Mouse (Mus musculus) cerebellum, adult (tissue): ENCODE measurements around the gene Fam131c.

ENCODE experiments used
- ATAC-seq: cut with Nextera tagmentation; 2 replicates; pipeline ENCODE4 v1.9.2; 2017; ENCODE audit warnings: mild to moderate bottlenecking, moderate library complexity, mixed read lengths; ENCODE audit not compliant: insufficient number of reproducible peaks, low FRiP score, low TSS enrichment

Fam131c gene

DNA sequence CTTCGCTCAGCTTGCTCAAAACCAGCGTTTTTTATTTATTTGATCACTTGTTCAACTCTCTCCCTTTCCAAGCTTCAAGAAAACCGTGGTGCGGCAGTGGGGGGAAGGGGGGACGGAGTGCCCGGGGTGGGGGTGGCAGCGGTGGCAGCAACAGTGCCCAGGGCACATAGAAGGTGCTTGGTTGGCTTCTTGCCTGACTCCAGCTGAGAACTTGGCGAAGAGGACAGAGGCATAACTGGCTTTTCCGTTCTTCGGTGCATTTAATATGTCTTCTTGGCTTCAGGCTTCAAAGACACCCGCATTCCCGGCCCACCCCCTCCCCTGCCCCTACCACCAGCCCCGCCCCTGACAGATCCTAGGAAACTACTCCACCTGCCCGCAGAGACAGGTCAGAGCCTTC lies 64.6 kb downstream of the Fam131c start:
- no peak for ATAC-seq

GRCm38 (mm10) chr4:141433191-141433590 lies 65.2 kb downstream of the Fam131c start:
- ATAC-seq, result no peak
